Mouse (Mus musculus) limb, embryonic 15.5 days (tissue): Measurements from ENCODE around the gene Kcnj14. TPM values are rescaled to one million over a fixed set of nuclear protein-coding genes. Genes with fewer than 3 reads are reported as not detected.
A peak's percentile ranks its signal among the peaks of the same experiment; 100 is the strongest.

Source experiments
- ATAC-seq: fragments of 200-750 bp; cut with Nextera tagmentation; 2 replicates; pipeline ENCODE4 v1.8.0; 2017; ENCODE audit warnings: low read depth, moderate TSS enrichment; ENCODE audit not compliant: insufficient number of reproducible peaks, low FRiP score, low TSS enrichment
- H3K27ac ChIP-seq: fragments of 300-500 bp; sonication (generic); 2 replicates; pipeline ENCODE4 v1.5.1; 2015; ENCODE audit warnings: moderate library complexity, mild to moderate bottlenecking, inconsistent platforms
- H3K27me3 ChIP-seq: fragments of 300-500 bp; sonication (generic); 2 replicates; pipeline ENCODE4 v1.6.1; 2015; ENCODE audit warnings: inconsistent platforms
- H3K36me3 ChIP-seq: fragments of 300-500 bp; sonication (generic); 2 replicates; pipeline ENCODE4 v1.6.1; 2015; ENCODE audit warnings: inconsistent platforms
- H3K4me1 ChIP-seq: fragments of 300-500 bp; sonication (generic); 2 replicates; pipeline ENCODE4 v1.6.1; 2015; ENCODE audit warnings: inconsistent platforms
- H3K4me2 ChIP-seq: fragments of 300-500 bp; sonication (generic); 2 replicates; pipeline ENCODE4 v1.6.1; 2015; ENCODE audit warnings: mild to moderate bottlenecking, inconsistent platforms
- H3K4me3 ChIP-seq: fragments of 300-500 bp; sonication (generic); 2 replicates; pipeline ENCODE4 v1.5.1; 2015; ENCODE audit warnings: mild to moderate bottlenecking, inconsistent platforms
- H3K9ac ChIP-seq: fragments of 300-500 bp; sonication (generic); 2 replicates; pipeline ENCODE4 v1.6.1; 2015; ENCODE audit warnings: inconsistent platforms
- H3K9me3 ChIP-seq: fragments of 300-500 bp; sonication (generic); 2 replicates; pipeline ENCODE4 v1.6.1; 2016; ENCODE audit warnings: inconsistent platforms
- WGBS: fragments of 180-500 bp; shearing (Covaris S2); methylation state at CpG from one replicate; pipeline ENCODE4 v1.1.7; 2015; 5-methylcytosine and 5-hydroxymethylcytosine counted together
- polyA plus RNA-seq: library from polyadenylated mRNA; unstranded; fragments of >200 nt; fragmentation: Nextera tagmentation; extraction: Ambion mirVana; gene quantifications from 2 replicates; pipeline ENCODE4 v1.2.1, GENCODE M21; 2015

The Kcnj14 gene
- 1.4 and 1.5 TPM in 2 replicates for polyA plus RNA-seq

GRCm38 (mm10) chr7:45824598-45824997 lies at the start of gene Kcnj14:
Kcnj14 (minus strand) TSS chr7:45824782.
- Histone ChIP-seq H3K4me2 (no peak within 1 kb of the TSS), H3K27me3 (peaks cover 5% of the 10 kb centered on the region; the same call in 1 of the 2 replicates), H3K36me3 (peaks cover 75% of the 10 kb centered on the region), H3K9ac (no peak within 1 kb of the TSS), H3K4me1 (peaks cover 6% of the 10 kb centered on the region), H3K27ac (no peak within 1 kb of the TSS), H3K4me3 (no peak within 1 kb of the TSS), H3K9me3 (no peaks in the 10 kb centered on the region)
- ATAC-seq = no peak
- 63% methylated on average over 7 of the region's 7 CpGs for WGBS

- H3K27ac ChIP-seq = peak overlapping the region; percentile 94
- 1% methylated on average over 28 of the region's 28 CpGs for WGBS
These were observed 48.7 kb upstream of the Kcnj14 start for GRCm38 (mm10) chr7:45873061-45873947.

GRCm38 (mm10) chr7:45872624-45873023 lies 48.0 kb upstream of the Kcnj14 start, which contains the start of gene Kdelr1:
Kdelr1 (plus strand) TSS chr7:45872772.
- Histone ChIP-seq H3K4me3 (peak within 1 kb of the TSS; percentile 83), H3K9me3 (no peaks in the 10 kb centered on the region), H3K36me3 (peaks cover 35% of the 10 kb centered on the region), H3K27me3 (peaks cover 45% of the 10 kb centered on the region), H3K4me1 (peaks cover 58% of the 10 kb centered on the region), H3K9ac (peak within 1 kb of the TSS; percentile 97), H3K4me2 (peak within 1 kb of the TSS; percentile 85), H3K27ac (peak within 1 kb of the TSS; percentile 94)
- WGBS = under 1% methylated on average over 18 of the region's 18 CpGs
- ATAC-seq = peak; percentile 66

More at GRCm38 (mm10) chr7:45873061-45873947, 48.7 kb upstream of the Kcnj14 start:
- Histone ChIP-seq H3K4me3 (peak overlapping the region; percentile 83), H3K9ac (peak overlapping the region; percentile 97), H3K4me2 (peak overlapping the region; percentile 85), H3K9me3 (no peaks in the 10 kb centered on the region), H3K27me3 (peaks cover 38% of the 10 kb centered on the region), H3K4me1 (peaks cover 51% of the 10 kb centered on the region), H3K36me3 (peaks cover 40% of the 10 kb centered on the region)
- ATAC-seq = peak; percentile 36

GRCm38 (mm10) chr7:45870282-45871058 lies 45.9 kb upstream of the Kcnj14 start:
- ATAC-seq = no peak
- Histone ChIP-seq H3K27ac (no peak overlapping the region), H3K36me3 (peaks cover 13% of the 10 kb centered on the region), H3K4me2 (peak overlapping the region; percentile 60), H3K9ac (peak overlapping the region; percentile 31), H3K9me3 (no peaks in the 10 kb centered on the region), H3K4me3 (peak overlapping the region; percentile 34), H3K4me1 (peaks cover 63% of the 10 kb centered on the region), H3K27me3 (peaks cover 46% of the 10 kb centered on the region)
- WGBS = 2% methylated on average over 27 of the region's 30 CpGs

- H3K27me3 ChIP-seq = peaks cover 46% of the 10 kb centered on the region
- peak overlapping the region; percentile 14; the same call in 1 of the 2 replicates for H3K9ac ChIP-seq
- H3K27ac ChIP-seq = no peak overlapping the region
- WGBS = 1% methylated on average over 12 of the region's 14 CpGs
- H3K4me1 ChIP-seq = peaks cover 59% of the 10 kb centered on the region
- ATAC-seq = no peak
- no peaks in the 10 kb centered on the region for H3K9me3 ChIP-seq
- peak overlapping the region; percentile 34 for H3K4me3 ChIP-seq
- H3K4me2 ChIP-seq = peak overlapping the region; percentile 60
- H3K36me3 ChIP-seq = peaks cover 7% of the 10 kb centered on the region
These were observed 45.2 kb upstream of the Kcnj14 start for GRCm38 (mm10) chr7:45869787-45870186.

GRCm38 (mm10) chr7:45869107-45869670 lies 44.6 kb upstream of the Kcnj14 start:
- H3K36me3 ChIP-seq = peaks cover 1% of the 10 kb centered on the region
- H3K4me2 ChIP-seq = peak overlapping the region; percentile 60
- ATAC-seq = no peak
- WGBS = 12% methylated on average over 8 of the region's 8 CpGs
- no peak overlapping the region for H3K27ac ChIP-seq
- peaks cover 46% of the 10 kb centered on the region for H3K27me3 ChIP-seq
- peaks cover 53% of the 10 kb centered on the region for H3K4me1 ChIP-seq
- no peaks in the 10 kb centered on the region for H3K9me3 ChIP-seq
- peak overlapping the region; percentile 34 for H3K4me3 ChIP-seq
- peak overlapping the region; percentile 14; the same call in 1 of the 2 replicates for H3K9ac ChIP-seq

GRCm38 (mm10) chr7:45867871-45868270 lies 43.3 kb upstream of the Kcnj14 start:
- 0 out of 2 replicates have a peak overlapping the region, but pooled peaks have one; percentile 76 for H3K4me2 ChIP-seq
- WGBS = 35% methylated on average over 2 of the region's 2 CpGs
- ATAC-seq = no peak
- H3K27ac ChIP-seq = no peak overlapping the region
- peaks cover 45% of the 10 kb centered on the region for H3K4me1 ChIP-seq
- no peaks in the 10 kb centered on the region for H3K9me3 ChIP-seq
- no peak overlapping the region for H3K9ac ChIP-seq
- no peak overlapping the region; the same call in 1 of the 2 replicates for H3K4me3 ChIP-seq
- H3K36me3 ChIP-seq = no peaks in the 10 kb centered on the region
- peaks cover 46% of the 10 kb centered on the region for H3K27me3 ChIP-seq

GRCm38 (mm10) chr7:45865925-45866910 lies 41.6 kb upstream of the Kcnj14 start:
- WGBS = 1% methylated on average over 102 of the region's 117 CpGs
- ATAC-seq = peak; percentile 73
- peaks cover 37% of the 10 kb centered on the region for H3K27me3 ChIP-seq

GRCm38 (mm10) chr7:45864435-45864834 lies 39.9 kb upstream of the Kcnj14 start:
- Histone ChIP-seq H3K9ac (no peak overlapping the region), H3K4me1 (peaks cover 30% of the 10 kb centered on the region), H3K4me3 (no peak overlapping the region), H3K4me2 (no peak overlapping the region), H3K36me3 (no peaks in the 10 kb centered on the region), H3K27me3 (peaks cover 29% of the 10 kb centered on the region), H3K27ac (no peak overlapping the region), H3K9me3 (no peaks in the 10 kb centered on the region)
- 53% methylated on average over 3 of the region's 3 CpGs for WGBS
- ATAC-seq = no peak

More at GRCm38 (mm10) chr7:45865925-45866910, 41.6 kb upstream of the Kcnj14 start:
- peak overlapping the region; percentile 78 for H3K4me3 ChIP-seq
- H3K36me3 ChIP-seq = no peaks in the 10 kb centered on the region
- H3K27ac ChIP-seq = peak overlapping the region; percentile 85
- H3K4me1 ChIP-seq = peaks cover 45% of the 10 kb centered on the region
- H3K4me2 ChIP-seq = peak overlapping the region; percentile 76
- H3K9ac ChIP-seq = peak overlapping the region; percentile 82
- no peaks in the 10 kb centered on the region for H3K9me3 ChIP-seq

GRCm38 (mm10) chr7:45862804-45863203 lies 38.2 kb upstream of the Kcnj14 start:
- Histone ChIP-seq H3K27me3 (peaks cover 19% of the 10 kb centered on the region), H3K9ac (no peak overlapping the region), H3K9me3 (no peaks in the 10 kb centered on the region), H3K4me1 (peaks cover 18% of the 10 kb centered on the region), H3K27ac (no peak overlapping the region), H3K4me3 (no peak overlapping the region), H3K4me2 (no peak overlapping the region), H3K36me3 (no peaks in the 10 kb centered on the region)
- no peak for ATAC-seq
- 87% methylated on average over 7 of the region's 7 CpGs for WGBS
